Mouse (Mus musculus): ENCODE data around the gene Aasdhppt. TPM values are rescaled to one million over a fixed set of nuclear protein-coding genes. Genes with fewer than 3 reads are reported as not detected.

Aasdhppt gene
- 35.8 and 37.6 TPM in 2 replicates for polyA plus RNA-seq (2014; fragmentation: Nextera tagmentation; extraction: Ambion mirVana)

GRCm38 (mm10) chr9:4309351-4310085, at the start of gene Aasdhppt, which contains the start of gene Kbtbd3:
Gene Aasdhppt, minus strand, starts transcription at chr9:4309471.
Gene Kbtbd3, plus strand, starts transcription at chr9:4309833.
- ATAC-seq (ENCODE audit: low FRiP score) (peak; percentile 98), DNase-seq (ENCODE audit: low spot score) (peak; percentile 98)
- peak within 1 kb of the TSS; percentile 72 for H3K9ac ChIP-seq (ENCODE audit: low read depth, low read length)
- no peaks in the 10 kb centered on the region for H3K4me1 ChIP-seq (replicated peaks; ENCODE audit: control insufficient read depth, insufficient read depth, low read length)
- WGBS: under 1% methylated on average over 53 of the region's 53 CpGs
- no peaks in the 10 kb centered on the region for H3K36me3 ChIP-seq (ENCODE audit: control insufficient read depth, insufficient read depth, low read length)
- no peaks in the 10 kb centered on the region for H3K9me3 ChIP-seq (ENCODE audit: control insufficient read depth, low read length)
- H3K27ac ChIP-seq (ENCODE audit: low read depth, low read length): peak within 1 kb of the TSS; percentile 85
- peak within 1 kb of the TSS; percentile 40 for H3K4me2 ChIP-seq (replicated peaks; ENCODE audit: low read depth, low read length)
- peak within 1 kb of the TSS; percentile 52 for H3K4me3 ChIP-seq (ENCODE audit: low read depth, low read length)
- no peaks in the 10 kb centered on the region for H3K27me3 ChIP-seq (ENCODE audit: control insufficient read depth, insufficient read depth, low read length)

- H3K36me3 ChIP-seq (ENCODE audit: control insufficient read depth, insufficient read depth, low read length): no peaks in the 10 kb centered on the region
- WGBS: 88% methylated on average over 1 of the region's 1 CpGs
- H3K27ac ChIP-seq (ENCODE audit: low read depth, low read length): no peak overlapping the region
- ATAC-seq (ENCODE audit: low FRiP score) (no peak), DNase-seq (ENCODE audit: low spot score) (no peak)
- no peak overlapping the region for H3K9ac ChIP-seq (ENCODE audit: low read depth, low read length)
- no peaks in the 10 kb centered on the region for H3K27me3 ChIP-seq (ENCODE audit: control insufficient read depth, insufficient read depth, low read length)
- H3K4me2 ChIP-seq (replicated peaks; ENCODE audit: low read depth, low read length): no peak overlapping the region
- no peaks in the 10 kb centered on the region for H3K9me3 ChIP-seq (ENCODE audit: control insufficient read depth, low read length)
- no peaks in the 10 kb centered on the region for H3K4me1 ChIP-seq (replicated peaks; ENCODE audit: control insufficient read depth, insufficient read depth, low read length)
- H3K4me3 ChIP-seq (ENCODE audit: low read depth, low read length): no peak overlapping the region
These were observed 43.9 kb upstream of the Aasdhppt start for GRCm38 (mm10) chr9:4353163-4353562.

GRCm38 (mm10) chr9:4318939-4319721, 9.9 kb upstream of the Aasdhppt start:
- ATAC-seq (ENCODE audit: low FRiP score) (no peak), DNase-seq (ENCODE audit: low spot score) (no peak)
- no peaks in the 10 kb centered on the region for H3K9me3 ChIP-seq (ENCODE audit: control insufficient read depth, low read length)
- no peaks in the 10 kb centered on the region for H3K4me1 ChIP-seq (replicated peaks; ENCODE audit: control insufficient read depth, insufficient read depth, low read length)
- no peaks in the 10 kb centered on the region for H3K36me3 ChIP-seq (ENCODE audit: control insufficient read depth, insufficient read depth, low read length)
- no peak overlapping the region for H3K9ac ChIP-seq (ENCODE audit: low read depth, low read length)
- H3K27ac ChIP-seq (ENCODE audit: low read depth, low read length): no peak overlapping the region
- WGBS: 84% methylated on average over 6 of the region's 6 CpGs
- H3K4me3 ChIP-seq (ENCODE audit: low read depth, low read length): no peak overlapping the region
- H3K27me3 ChIP-seq (ENCODE audit: control insufficient read depth, insufficient read depth, low read length): no peaks in the 10 kb centered on the region
- H3K4me2 ChIP-seq (replicated peaks; ENCODE audit: low read depth, low read length): no peak overlapping the region

- H3K27me3 ChIP-seq (ENCODE audit: control insufficient read depth, insufficient read depth, low read length): no peaks in the 10 kb centered on the region
- no peak for DNase-seq (ENCODE audit: low spot score)
- no peak overlapping the region for H3K9ac ChIP-seq (ENCODE audit: low read depth, low read length)
- ATAC-seq (ENCODE audit: low FRiP score): no peak
- H3K36me3 ChIP-seq (ENCODE audit: control insufficient read depth, insufficient read depth, low read length): no peaks in the 10 kb centered on the region
- 87% methylated on average over 2 of the region's 2 CpGs for WGBS
- H3K27ac ChIP-seq (ENCODE audit: low read depth, low read length): no peak overlapping the region
- H3K4me2 ChIP-seq (replicated peaks; ENCODE audit: low read depth, low read length): no peak overlapping the region
- no peaks in the 10 kb centered on the region for H3K9me3 ChIP-seq (ENCODE audit: control insufficient read depth, low read length)
- H3K4me3 ChIP-seq (ENCODE audit: low read depth, low read length): no peak overlapping the region
- H3K4me1 ChIP-seq (replicated peaks; ENCODE audit: control insufficient read depth, insufficient read depth, low read length): no peaks in the 10 kb centered on the region
These were observed 6.5 kb upstream of the Aasdhppt start for GRCm38 (mm10) chr9:4315746-4316145.

- no peak for DNase-seq (ENCODE audit: low spot score)
- no peak overlapping the region for H3K27ac ChIP-seq (ENCODE audit: low read depth, low read length)
- H3K36me3 ChIP-seq (ENCODE audit: control insufficient read depth, insufficient read depth, low read length): no peaks in the 10 kb centered on the region
- 88% methylated on average over 4 of the region's 4 CpGs for WGBS
- no peak overlapping the region for H3K4me2 ChIP-seq (replicated peaks; ENCODE audit: low read depth, low read length)
- no peak for ATAC-seq (ENCODE audit: low FRiP score)
- no peaks in the 10 kb centered on the region for H3K9me3 ChIP-seq (ENCODE audit: control insufficient read depth, low read length)
- H3K9ac ChIP-seq (ENCODE audit: low read depth, low read length): no peak overlapping the region
- no peaks in the 10 kb centered on the region for H3K4me1 ChIP-seq (replicated peaks; ENCODE audit: control insufficient read depth, insufficient read depth, low read length)
- no peak overlapping the region for H3K4me3 ChIP-seq (ENCODE audit: low read depth, low read length)
- no peaks in the 10 kb centered on the region for H3K27me3 ChIP-seq (ENCODE audit: control insufficient read depth, insufficient read depth, low read length)
These were observed 4.7 kb upstream of the Aasdhppt start for GRCm38 (mm10) chr9:4313946-4314345.

GRCm38 (mm10) chr9:4311162-4311561, 1.9 kb upstream of the Aasdhppt start:
- H3K36me3 ChIP-seq (ENCODE audit: control insufficient read depth, insufficient read depth, low read length): no peaks in the 10 kb centered on the region
- H3K9me3 ChIP-seq (ENCODE audit: control insufficient read depth, low read length): no peaks in the 10 kb centered on the region
- no peak overlapping the region for H3K4me2 ChIP-seq (replicated peaks; ENCODE audit: low read depth, low read length)
- H3K4me3 ChIP-seq (ENCODE audit: low read depth, low read length): no peak overlapping the region
- no peak overlapping the region for H3K9ac ChIP-seq (ENCODE audit: low read depth, low read length)
- ATAC-seq (ENCODE audit: low FRiP score): no peak
- DNase-seq (ENCODE audit: low spot score): no peak
- H3K27ac ChIP-seq (ENCODE audit: low read depth, low read length): no peak overlapping the region
- 85% methylated on average over 3 of the region's 3 CpGs for WGBS
- no peaks in the 10 kb centered on the region for H3K27me3 ChIP-seq (ENCODE audit: control insufficient read depth, insufficient read depth, low read length)
- no peaks in the 10 kb centered on the region for H3K4me1 ChIP-seq (replicated peaks; ENCODE audit: control insufficient read depth, insufficient read depth, low read length)

GRCm38 (mm10) chr9:4310706-4311105, 1.4 kb upstream of the Aasdhppt start:
- Histone ChIP-seq H3K4me2 (replicated peaks; ENCODE audit: low read depth, low read length) (peak overlapping the region; percentile 40; the same call in 1 of the 2 replicates), H3K4me1 (replicated peaks; ENCODE audit: control insufficient read depth, insufficient read depth, low read length) (no peaks in the 10 kb centered on the region), H3K36me3 (ENCODE audit: control insufficient read depth, insufficient read depth, low read length) (no peaks in the 10 kb centered on the region), H3K4me3 (ENCODE audit: low read depth, low read length) (peak overlapping the region; percentile 52), H3K9me3 (ENCODE audit: control insufficient read depth, low read length) (no peaks in the 10 kb centered on the region), H3K27me3 (ENCODE audit: control insufficient read depth, insufficient read depth, low read length) (no peaks in the 10 kb centered on the region), H3K27ac (ENCODE audit: low read depth, low read length) (no peak overlapping the region), H3K9ac (ENCODE audit: low read depth, low read length) (peak overlapping the region; percentile 72; the same call in 1 of the 2 replicates)
- 79% methylated on average over 3 of the region's 3 CpGs for WGBS
- DNase-seq (ENCODE audit: low spot score) (no peak), ATAC-seq (ENCODE audit: low FRiP score) (no peak)

- no peaks in the 10 kb centered on the region for H3K36me3 ChIP-seq (ENCODE audit: control insufficient read depth, insufficient read depth, low read length)
- ATAC-seq (ENCODE audit: low FRiP score): peak; percentile 60; the same call in 1 of the 2 replicates
- WGBS: under 1% methylated on average over 36 of the region's 36 CpGs
- no peaks in the 10 kb centered on the region for H3K9me3 ChIP-seq (ENCODE audit: control insufficient read depth, low read length)
- DNase-seq (ENCODE audit: low spot score): no peak
- no peaks in the 10 kb centered on the region for H3K27me3 ChIP-seq (ENCODE audit: control insufficient read depth, insufficient read depth, low read length)
- 0 out of 2 replicates have a peak overlapping the region, but pooled peaks have one; percentile 17 for H3K27ac ChIP-seq (ENCODE audit: low read depth, low read length)
- H3K4me2 ChIP-seq (replicated peaks; ENCODE audit: low read depth, low read length): peak overlapping the region; percentile 37
- no peaks in the 10 kb centered on the region for H3K4me1 ChIP-seq (replicated peaks; ENCODE audit: control insufficient read depth, insufficient read depth, low read length)
- peak overlapping the region; percentile 52 for H3K4me3 ChIP-seq (ENCODE audit: low read depth, low read length)
- peak overlapping the region; percentile 72 for H3K9ac ChIP-seq (ENCODE audit: low read depth, low read length)
These were observed 482 bp downstream of the Aasdhppt start for GRCm38 (mm10) chr9:4308628-4309350.
